Mouse (Mus musculus): Measurements from ENCODE around the gene Fank1.

DNA sequence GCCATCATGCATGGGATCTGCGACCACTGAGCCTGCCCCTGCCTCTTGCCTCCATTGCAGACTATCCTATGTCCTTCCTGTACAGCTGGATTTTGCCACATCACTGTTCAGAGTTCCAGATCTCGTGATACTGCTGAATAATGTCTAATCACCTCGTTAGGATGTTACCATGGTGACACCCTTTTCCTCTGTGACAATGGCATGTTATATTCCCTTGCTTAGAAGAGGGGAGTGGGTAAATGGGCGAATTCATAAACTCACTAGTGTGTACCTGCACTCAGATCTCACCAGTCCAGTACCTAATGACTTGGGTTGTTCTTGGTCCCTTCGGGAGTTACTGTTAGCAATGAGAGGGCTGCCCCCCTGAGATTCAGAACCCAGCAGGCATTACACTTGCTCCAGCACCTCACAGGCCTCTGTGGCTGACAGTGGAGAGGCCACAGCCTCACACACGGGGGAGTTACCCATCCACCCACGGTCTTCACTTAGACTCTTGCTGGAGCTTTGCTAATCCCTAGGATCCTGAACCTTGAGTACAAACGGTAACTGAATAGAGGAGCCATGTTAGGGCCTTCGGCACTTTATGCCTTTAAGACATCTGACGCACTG, 11.3 kb upstream of the Fank1 start:
- TF ChIP-seq CTCF (IDR thresholded peaks at IDR 0.05; ENCODE audit: low read depth) (no peak), EP300 (IDR thresholded peaks at IDR 0.05; ENCODE audit: low read depth) (no peak)
